Mouse (Mus musculus) G1E (cell line): ENCODE measurements at regions not wholly inside any gene's neighbourhood (a gene's known extent, or its start where the extent isn't known, plus 50 kb on each side); places are given as distances from the start of the nearest gene placed in this dataset.
A peak's percentile ranks its signal among the peaks of the same experiment; 100 is the strongest.

Experiments
- ATAC-seq: 2 replicates; pipeline ENCODE4 v1.8.0; 2016; ENCODE audit warnings: mild to moderate bottlenecking; ENCODE audit not compliant: insufficient number of reproducible peaks, poor library complexity, low FRiP score, severe bottlenecking; ENCODE audit errors: extremely low read depth
- DNase-seq: peaks from one replicate; pipeline ENCODE4 v3.0.0; 2012; ENCODE audit warnings: low spot score
- H3K27me3 ChIP-seq: 2 replicates; pipeline ENCODE4 v1.6.1; 2012; ENCODE audit warnings: mild to moderate bottlenecking, low read length, inconsistent platforms; ENCODE audit not compliant: insufficient read depth
- H3K36me3 ChIP-seq: replicated peaks from 2 replicates; pipeline ENCODE3; 2012; ENCODE audit warnings: mild to moderate bottlenecking, inconsistent platforms
- H3K4me1 ChIP-seq: 2 replicates; pipeline ENCODE4 v1.6.1; 2012; ENCODE audit warnings: low read depth, low read length, inconsistent platforms, mixed read lengths; ENCODE audit not compliant: insufficient read depth
- H3K4me3 ChIP-seq: 2 replicates; pipeline ENCODE4 v1.5.1; 2012; ENCODE audit warnings: low read depth, mild to moderate bottlenecking, inconsistent platforms, low read length, moderate library complexity, mixed read lengths
- H3K9me3 ChIP-seq: replicated peaks from 2 replicates; pipeline ENCODE4 v1.6.1; 2012; ENCODE audit warnings: inconsistent platforms
- CTCF ChIP-seq: IDR thresholded peaks from 2 replicates; pipeline ENCODE4 v1.5.1; 2012; ENCODE audit warnings: low read depth, low read length, inconsistent platforms, mixed read lengths
- GATA1 ChIP-seq: IDR thresholded peaks from 2 replicates; pipeline ENCODE4 v1.6.1; 2012; ENCODE audit warnings: borderline replicate concordance, low read length, inconsistent platforms, mixed read lengths
- GATA2 ChIP-seq: IDR thresholded peaks from 2 replicates; pipeline ENCODE4 v1.6.1; 2012; ENCODE audit warnings: low read depth, low read length, inconsistent platforms, borderline replicate concordance
- POLR2AphosphoS5 ChIP-seq: IDR thresholded peaks from 2 replicates; pipeline ENCODE4 v1.6.1; 2012; ENCODE audit warnings: low read depth, low read length, inconsistent platforms; ENCODE audit not compliant: insufficient replicate concordance
- TAL1 ChIP-seq: conservative IDR thresholded peaks from 2 replicates; pipeline ENCODE4 v1.6.1; 2012; ENCODE audit warnings: low read depth, low read length, inconsistent platforms, mixed read lengths

- Histone ChIP-seq H3K27me3 (no peaks in the 10 kb centered on the region), H3K36me3 (no peaks in the 10 kb centered on the region), H3K9me3 (peaks cover 17% of the 10 kb centered on the region), H3K4me1 (no peaks in the 10 kb centered on the region), H3K4me3 (no peak overlapping the region)
- ATAC-seq (peak; percentile 88), DNase-seq (no peak)
- TF ChIP-seq POLR2AphosphoS5 (no peak), GATA1 (no peak), GATA2 (no peak), CTCF (no peak), TAL1 (no peak)
Measured at GRCm38 (mm10) chr5:133320626-133321025, 777.5 kb upstream of the Auts2 start.

- Histone ChIP-seq H3K27me3 (no peaks in the 10 kb centered on the region), H3K9me3 (peaks cover 17% of the 10 kb centered on the region), H3K4me3 (no peak overlapping the region), H3K36me3 (no peaks in the 10 kb centered on the region), H3K4me1 (no peaks in the 10 kb centered on the region)
- TF ChIP-seq GATA2: no peak
- no peak for TF ChIP-seq POLR2AphosphoS5
- TF ChIP-seq CTCF: no peak
- DNase-seq: no peak
- ATAC-seq: no peak
Measured at GRCm38 (mm10) chr5:133320206-133320605, 777.1 kb upstream of the Auts2 start.

GRCm38 (mm10) chr5:133314031-133314430 is 770.9 kb upstream of the Auts2 start:
- no peak for TF ChIP-seq TAL1
- no peak for TF ChIP-seq GATA1
- TF ChIP-seq CTCF: no peak
- no peak for TF ChIP-seq GATA2
- no peak for TF ChIP-seq POLR2AphosphoS5
- ATAC-seq (no peak), DNase-seq (no peak)
- H3K9me3 ChIP-seq: peaks cover 29% of the 10 kb centered on the region
- H3K4me3 ChIP-seq: no peak overlapping the region
- H3K27me3 ChIP-seq: no peaks in the 10 kb centered on the region
- no peaks in the 10 kb centered on the region for H3K4me1 ChIP-seq
- no peaks in the 10 kb centered on the region for H3K36me3 ChIP-seq

- no peaks in the 10 kb centered on the region for H3K4me1 ChIP-seq
- H3K9me3 ChIP-seq: peaks cover 25% of the 10 kb centered on the region
- DNase-seq: no peak
- H3K27me3 ChIP-seq: no peaks in the 10 kb centered on the region
- H3K36me3 ChIP-seq: no peaks in the 10 kb centered on the region
- H3K4me3 ChIP-seq: no peak overlapping the region
- TF ChIP-seq GATA2 (no peak), POLR2AphosphoS5 (no peak), GATA1 (no peak), TAL1 (no peak), CTCF (no peak)
- no peak for ATAC-seq
Measured at GRCm38 (mm10) chr5:133310979-133311890, 768.1 kb upstream of the Auts2 start.

- Histone ChIP-seq H3K36me3 (no peaks in the 10 kb centered on the region), H3K4me3 (no peak overlapping the region), H3K9me3 (peaks cover 23% of the 10 kb centered on the region), H3K4me1 (no peaks in the 10 kb centered on the region), H3K27me3 (no peaks in the 10 kb centered on the region)
- DNase-seq (no peak), ATAC-seq (no peak)
- TF ChIP-seq POLR2AphosphoS5 (no peak), GATA2 (no peak), GATA1 (no peak), CTCF (no peak), TAL1 (no peak)
Measured at GRCm38 (mm10) chr5:133267887-133268286, 724.7 kb upstream of the Auts2 start.

- ATAC-seq: no peak
- peaks cover 23% of the 10 kb centered on the region for H3K9me3 ChIP-seq
Measured at GRCm38 (mm10) chr5:133267356-133267755, 724.2 kb upstream of the Auts2 start.

More at GRCm38 (mm10) chr5:133267356-133267755, 724.2 kb upstream of the Auts2 start:
- no peak overlapping the region for H3K4me3 ChIP-seq
- TF ChIP-seq POLR2AphosphoS5 (no peak), TAL1 (no peak), CTCF (no peak), GATA2 (no peak), GATA1 (no peak)
- H3K27me3 ChIP-seq: no peaks in the 10 kb centered on the region
- no peaks in the 10 kb centered on the region for H3K36me3 ChIP-seq
- no peaks in the 10 kb centered on the region for H3K4me1 ChIP-seq
- no peak for DNase-seq
